Mouse (Mus musculus) liver, embryonic 12.5 days (tissue): Measurements from ENCODE around the gene Atp6ap2. TPM values are rescaled to one million over a fixed set of nuclear protein-coding genes. Genes with fewer than 3 reads are reported as not detected.
"Not testable (repeated sequence)": the region's sequence is repeated elsewhere in the genome, so short reads cannot be mapped to it uniquely, and the experiment has no call there.

ENCODE experiments used
- ATAC-seq: fragments of 200-750 bp; cut with Nextera tagmentation; 2 replicates; pipeline ENCODE4 v1.8.0; 2017; ENCODE audit warnings: moderate number of reproducible peaks, mild to moderate bottlenecking, moderate library complexity
- H3K27ac ChIP-seq: fragments of 300-500 bp; sonication (generic); 2 replicates; pipeline ENCODE4 v1.5.1; 2016; ENCODE audit warnings: mild to moderate bottlenecking
- H3K27me3 ChIP-seq: fragments of 300-500 bp; sonication (generic); replicated peaks from 2 replicates; pipeline ENCODE4 v1.6.1; 2016; ENCODE audit warnings: mild to moderate bottlenecking, moderate library complexity
- H3K36me3 ChIP-seq: fragments of 300-500 bp; sonication (generic); 2 replicates; pipeline ENCODE4 v1.6.1; 2016; ENCODE audit warnings: mild to moderate bottlenecking, moderate library complexity
- H3K4me1 ChIP-seq: fragments of 300-500 bp; sonication (generic); 2 replicates; pipeline ENCODE4 v1.6.1; 2016
- H3K4me2 ChIP-seq: fragments of 300-500 bp; sonication (generic); 2 replicates; pipeline ENCODE4 v1.6.1; 2016; ENCODE audit warnings: mild to moderate bottlenecking, moderate library complexity
- H3K4me3 ChIP-seq: fragments of 300-500 bp; sonication (generic); 2 replicates; pipeline ENCODE4 v1.5.1; 2016; ENCODE audit warnings: mild to moderate bottlenecking, moderate library complexity
- H3K9ac ChIP-seq: fragments of 300-500 bp; sonication (generic); 2 replicates; pipeline ENCODE4 v1.6.1; 2016; ENCODE audit warnings: mild to moderate bottlenecking, moderate library complexity
- H3K9me3 ChIP-seq: fragments of 300-500 bp; sonication (generic); replicated peaks from 2 replicates; pipeline ENCODE4 v1.6.1; 2016; ENCODE audit warnings: mild to moderate bottlenecking, moderate library complexity
- WGBS: fragments of 180-500 bp; shearing (Covaris S2); methylation state at CpG from one replicate; pipeline ENCODE4 v1.1.7; 2016; ENCODE audit not compliant: insufficient replicate concordance; 5-methylcytosine and 5-hydroxymethylcytosine counted together
- polyA plus RNA-seq: library from polyadenylated mRNA; unstranded; fragments of >200 nt; fragmentation: Nextera tagmentation; extraction: Ambion mirVana; gene quantifications from 2 replicates; pipeline ENCODE4 v1.2.1, GENCODE M21; 2016

Gene Atp6ap2
- 56.7 and 56.8 TPM in 2 replicates for polyA plus RNA-seq

- H3K4me2 ChIP-seq = peak within 1 kb of the TSS; percentile 68
- peak within 1 kb of the TSS; percentile 76 for H3K4me3 ChIP-seq
- WGBS = 15% methylated on average over 47 of the region's 49 CpGs
- peak; percentile 99 for ATAC-seq
- peak within 1 kb of the TSS; percentile 89 for H3K9ac ChIP-seq
- no peaks in the 10 kb centered on the region for H3K9me3 ChIP-seq
- no peaks in the 10 kb centered on the region for H3K36me3 ChIP-seq
- H3K27ac ChIP-seq = peak within 1 kb of the TSS; percentile 83
- peaks cover 8% of the 10 kb centered on the region; the same call in 1 of the 2 replicates for H3K27me3 ChIP-seq
- peaks cover 20% of the 10 kb centered on the region for H3K4me1 ChIP-seq
Observed at GRCm38 (mm10) chrX:12587192-12587957, at the start of gene Atp6ap2. Atp6ap2 (plus strand) TSS chrX:12587801.

- Histone ChIP-seq H3K4me1 (peaks cover 7% of the 10 kb centered on the region), H3K27ac (no peak overlapping the region), H3K9ac (no peak overlapping the region), H3K9me3 (no peaks in the 10 kb centered on the region), H3K36me3 (no peaks in the 10 kb centered on the region), H3K4me3 (no peak overlapping the region), H3K4me2 (no peak overlapping the region), H3K27me3 (no peaks in the 10 kb centered on the region)
- no peak for ATAC-seq
- WGBS = 71% methylated on average over 1 of the region's 1 CpGs
Observed at GRCm38 (mm10) chrX:12544417-12544816, 43.2 kb upstream of the Atp6ap2 start.

GRCm38 (mm10) chrX:12557086-12557485 lies 30.5 kb upstream of the Atp6ap2 start:
- no peak overlapping the region for H3K4me2 ChIP-seq
- H3K27ac ChIP-seq = no peak overlapping the region
- ATAC-seq = no peak
- 74% methylated on average over 7 of the region's 7 CpGs for whole genome bisulfite sequencing
- H3K27me3 ChIP-seq = no peaks in the 10 kb centered on the region
- H3K9ac ChIP-seq = no peak overlapping the region
- no peaks in the 10 kb centered on the region for H3K36me3 ChIP-seq
- H3K4me3 ChIP-seq = no peak overlapping the region
- 0 out of 2 replicates have a peak, but pooled peaks cover 3% of the 10 kb centered on the region for H3K9me3 ChIP-seq
- no peaks in the 10 kb centered on the region for H3K4me1 ChIP-seq

- H3K9ac ChIP-seq = no peak overlapping the region
Observed at GRCm38 (mm10) chrX:12571407-12571806, 16.2 kb upstream of the Atp6ap2 start.

GRCm38 (mm10) chrX:12577936-12578335 lies 9.7 kb upstream of the Atp6ap2 start:
- Histone ChIP-seq H3K9ac (no peak overlapping the region), H3K27ac (no peak overlapping the region), H3K4me2 (no peak overlapping the region), H3K36me3 (no peaks in the 10 kb centered on the region), H3K4me1 (peaks cover 10% of the 10 kb centered on the region), H3K27me3 (peaks cover 15% of the 10 kb centered on the region; the same call in 1 of the 2 replicates), H3K9me3 (no peaks in the 10 kb centered on the region), H3K4me3 (no peak overlapping the region)
- WGBS = 58% methylated on average over 3 of the region's 3 CpGs
- ATAC-seq = no peak

More at GRCm38 (mm10) chrX:12571407-12571806, 16.2 kb upstream of the Atp6ap2 start:
- H3K4me2 ChIP-seq = no peak overlapping the region
- WGBS = 48% methylated on average over 1 of the region's 1 CpGs
- no peak for ATAC-seq
- peaks cover 5% of the 10 kb centered on the region; the same call in 1 of the 2 replicates for H3K27me3 ChIP-seq
- no peaks in the 10 kb centered on the region for H3K9me3 ChIP-seq
- no peaks in the 10 kb centered on the region for H3K36me3 ChIP-seq
- no peaks in the 10 kb centered on the region for H3K4me1 ChIP-seq
- no peak overlapping the region for H3K4me3 ChIP-seq
- H3K27ac ChIP-seq = no peak overlapping the region

- Histone ChIP-seq H3K36me3 (no peaks in the 10 kb centered on the region), H3K9ac (no peak overlapping the region), H3K27me3 (peaks cover 17% of the 10 kb centered on the region; the same call in 1 of the 2 replicates), H3K4me3 (no peak overlapping the region), H3K4me1 (peaks cover 10% of the 10 kb centered on the region), H3K4me2 (no peak overlapping the region), H3K9me3 (no peaks in the 10 kb centered on the region), H3K27ac (no peak overlapping the region)
- ATAC-seq = no peak
- WGBS = 62% methylated on average over 2 of the region's 2 CpGs
Observed at GRCm38 (mm10) chrX:12578339-12578868, 9.2 kb upstream of the Atp6ap2 start.

- no peak for ATAC-seq
- Histone ChIP-seq H3K27me3 (peaks cover 17% of the 10 kb centered on the region; the same call in 1 of the 2 replicates), H3K4me3 (no peak overlapping the region), H3K36me3 (no peaks in the 10 kb centered on the region), H3K27ac (no peak overlapping the region), H3K4me2 (no peak overlapping the region), H3K9me3 (no peaks in the 10 kb centered on the region), H3K9ac (no peak overlapping the region), H3K4me1 (peaks cover 4% of the 10 kb centered on the region)
- WGBS = 74% methylated on average over 5 of the region's 5 CpGs
Observed at GRCm38 (mm10) chrX:12583261-12583660, 4.3 kb upstream of the Atp6ap2 start.

GRCm38 (mm10) chrX:12587958-12588355 lies 356 bp downstream of the Atp6ap2 start:
- H3K27ac ChIP-seq = peak overlapping the region; percentile 83
- peaks cover 2% of the 10 kb centered on the region; the same call in 1 of the 2 replicates for H3K27me3 ChIP-seq
- H3K9ac ChIP-seq = peak overlapping the region; percentile 89
- H3K4me1 ChIP-seq = peaks cover 20% of the 10 kb centered on the region
- H3K4me2 ChIP-seq = peak overlapping the region; percentile 66
- peak overlapping the region; percentile 76 for H3K4me3 ChIP-seq
- H3K9me3 ChIP-seq = no peaks in the 10 kb centered on the region
- no peaks in the 10 kb centered on the region for H3K36me3 ChIP-seq
- ATAC-seq = peak; percentile 29
- WGBS = 14% methylated on average over 14 of the region's 18 CpGs

- WGBS = 66% methylated on average over 8 of the region's 8 CpGs
Observed at GRCm38 (mm10) chrX:12591401-12591943, 3.9 kb downstream of the Atp6ap2 start.

GRCm38 (mm10) chrX:12592011-12592410 lies 4.4 kb downstream of the Atp6ap2 start:
- H3K9ac ChIP-seq = no peak overlapping the region; the same call in 1 of the 2 replicates
- H3K4me3 ChIP-seq = no peak overlapping the region
- 75% methylated on average over 5 of the region's 5 CpGs for WGBS
- H3K9me3 ChIP-seq = no peaks in the 10 kb centered on the region
- no peak for ATAC-seq
- no peak overlapping the region for H3K27ac ChIP-seq
- H3K27me3 ChIP-seq = no peaks in the 10 kb centered on the region
- peaks cover 15% of the 10 kb centered on the region for H3K36me3 ChIP-seq
- H3K4me1 ChIP-seq = peaks cover 27% of the 10 kb centered on the region
- no peak overlapping the region for H3K4me2 ChIP-seq

More at GRCm38 (mm10) chrX:12591401-12591943, 3.9 kb downstream of the Atp6ap2 start:
- no peaks in the 10 kb centered on the region for H3K9me3 ChIP-seq
- no peak for ATAC-seq
- no peaks in the 10 kb centered on the region for H3K27me3 ChIP-seq
- no peak overlapping the region for H3K4me2 ChIP-seq
- peaks cover 27% of the 10 kb centered on the region for H3K4me1 ChIP-seq
- peaks cover 10% of the 10 kb centered on the region for H3K36me3 ChIP-seq
- no peak overlapping the region for H3K9ac ChIP-seq
- no peak overlapping the region for H3K4me3 ChIP-seq
- no peak overlapping the region for H3K27ac ChIP-seq

- WGBS = 55% methylated on average over 5 of the region's 5 CpGs
- peak; percentile 65; the same call in 1 of the 2 replicates for ATAC-seq
Observed at GRCm38 (mm10) chrX:12593824-12594223, 6.2 kb downstream of the Atp6ap2 start.

GRCm38 (mm10) chrX:12610541-12610940 lies 22.9 kb downstream of the Atp6ap2 start:
- peaks cover 58% of the 10 kb centered on the region for H3K36me3 ChIP-seq
- H3K9me3 ChIP-seq, H3K4me2 ChIP-seq, ATAC-seq, H3K27me3 ChIP-seq, H3K9ac ChIP-seq, H3K27ac ChIP-seq, H3K4me3 ChIP-seq: not testable (repeated sequence)
- H3K4me1 ChIP-seq = peaks cover 10% of the 10 kb centered on the region

More at GRCm38 (mm10) chrX:12593824-12594223, 6.2 kb downstream of the Atp6ap2 start:
- peaks cover 25% of the 10 kb centered on the region for H3K36me3 ChIP-seq
- H3K4me2 ChIP-seq = 0 out of 2 replicates have a peak overlapping the region, but pooled peaks have one; percentile 10
- no peak overlapping the region for H3K27ac ChIP-seq
- H3K9ac ChIP-seq = no peak overlapping the region
- H3K9me3 ChIP-seq = no peaks in the 10 kb centered on the region
- no peaks in the 10 kb centered on the region for H3K27me3 ChIP-seq
- peaks cover 22% of the 10 kb centered on the region for H3K4me1 ChIP-seq
- no peak overlapping the region for H3K4me3 ChIP-seq
